Mouse (Mus musculus): ENCODE results near the gene Rab27a. TPM values are rescaled to one million over a fixed set of nuclear protein-coding genes. Genes with fewer than 3 reads are reported as not detected.

The Rab27a gene
- polyA plus RNA-seq, 1 experiment from 2014 or later, result 3.8 TPM

DNA sequence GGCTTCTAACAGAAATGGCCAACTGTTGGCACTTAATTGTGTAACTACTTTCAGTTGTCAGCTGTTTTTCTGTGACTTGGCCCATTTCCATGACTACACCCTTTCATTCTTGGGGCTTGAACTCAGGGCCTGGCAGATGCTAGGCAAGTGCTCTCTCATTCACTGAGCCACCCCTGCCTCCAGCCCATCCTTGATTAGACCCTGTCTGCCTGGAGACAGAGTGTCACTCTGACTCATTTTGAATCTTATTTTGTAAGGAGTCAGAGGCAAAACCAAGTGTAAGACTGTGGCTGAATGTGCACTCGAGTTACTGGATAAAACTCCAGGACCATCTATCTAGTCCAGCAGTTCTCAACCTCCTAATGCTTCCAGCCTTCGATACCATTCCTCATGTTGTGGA is 3.3 kb downstream of the Rab27a start:
- Histone ChIP-seq H3K9me3 (replicated peaks) (no peaks in the 10 kb centered on the region), H3K27me3 (replicated peaks) (no peaks in the 10 kb centered on the region), H3K4me3 (no peak overlapping the region), H3K36me3 (no peaks in the 10 kb centered on the region), H3K4me1 (replicated peaks) (peaks cover 4% of the 10 kb centered on the region; the same call in 1 of the 2 replicates), H3K9ac (no peak overlapping the region), H3K4me2 (no peak overlapping the region), H3K27ac (ENCODE audit: poor library complexity, severe bottlenecking) (no peak overlapping the region)
- no peak for ATAC-seq (ENCODE audit: insufficient number of reproducible peaks, low FRiP score)
- WGBS, result 76% methylated on average over 2 of the region's 2 CpGs

- Histone ChIP-seq H3K4me3 (no peak overlapping the region), H3K27ac (ENCODE audit: poor library complexity, severe bottlenecking) (no peak overlapping the region), H3K4me1 (replicated peaks) (peaks cover 4% of the 10 kb centered on the region; the same call in 1 of the 2 replicates), H3K27me3 (replicated peaks) (no peaks in the 10 kb centered on the region), H3K9me3 (replicated peaks) (no peaks in the 10 kb centered on the region), H3K36me3 (no peaks in the 10 kb centered on the region), H3K9ac (no peak overlapping the region), H3K4me2 (no peak overlapping the region)
- 12% methylated on average over 4 of the region's 4 CpGs for WGBS
- ATAC-seq (ENCODE audit: insufficient number of reproducible peaks, low FRiP score), result no peak
These were observed 4.3 kb downstream of the Rab27a start for GRCm38 (mm10) chr9:73048927-73049326.

- no peak overlapping the region for H3K9ac ChIP-seq
- H3K4me3 ChIP-seq, result no peak overlapping the region
- H3K4me2 ChIP-seq, result no peak overlapping the region
- ATAC-seq (ENCODE audit: insufficient number of reproducible peaks, low FRiP score), result no peak
- no peaks in the 10 kb centered on the region for H3K9me3 ChIP-seq (replicated peaks)
- H3K36me3 ChIP-seq, result no peaks in the 10 kb centered on the region
- no peak overlapping the region for H3K27ac ChIP-seq (ENCODE audit: poor library complexity, severe bottlenecking)
- no peaks in the 10 kb centered on the region for H3K27me3 ChIP-seq (replicated peaks)
- no peaks in the 10 kb centered on the region; the same call in 1 of the 2 replicates for H3K4me1 ChIP-seq (replicated peaks)
- 58% methylated on average over 5 of the region's 5 CpGs for WGBS
These were observed 5.2 kb downstream of the Rab27a start for GRCm38 (mm10) chr9:73049833-73050232.

- WGBS, result 59% methylated on average over 8 of the region's 8 CpGs
- Histone ChIP-seq H3K4me1 (replicated peaks) (peaks cover 5% of the 10 kb centered on the region; the same call in 1 of the 2 replicates), H3K27me3 (replicated peaks) (no peaks in the 10 kb centered on the region), H3K36me3 (no peaks in the 10 kb centered on the region), H3K4me2 (no peak overlapping the region), H3K9ac (no peak overlapping the region), H3K27ac (ENCODE audit: poor library complexity, severe bottlenecking) (no peak overlapping the region), H3K9me3 (replicated peaks) (no peaks in the 10 kb centered on the region), H3K4me3 (no peak overlapping the region)
- ATAC-seq (ENCODE audit: insufficient number of reproducible peaks, low FRiP score), result no peak
These were observed 6.0 kb downstream of the Rab27a start for GRCm38 (mm10) chr9:73050606-73051005.

DNA sequence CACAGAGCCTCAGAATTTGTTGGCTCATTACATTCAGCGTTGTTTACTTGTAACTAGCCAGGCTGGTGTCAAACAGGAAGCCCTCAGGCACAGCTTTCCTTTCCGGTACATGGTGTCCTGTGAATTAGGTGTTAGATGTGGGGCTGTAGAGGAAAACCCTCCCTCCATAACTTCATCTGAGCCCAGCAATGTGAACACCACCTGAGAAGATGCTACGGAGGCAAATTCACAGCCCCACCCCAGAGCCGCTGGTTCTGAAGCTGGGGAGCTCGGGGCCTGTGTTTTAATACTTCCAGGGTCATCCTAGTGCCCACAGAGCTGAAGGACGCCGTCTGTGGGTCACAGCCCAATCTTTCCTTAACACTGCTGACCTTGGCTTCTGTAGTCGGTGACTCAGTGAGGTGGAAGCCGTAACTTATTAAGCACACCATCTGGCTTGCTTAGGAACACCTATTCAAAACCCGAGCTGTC is 10.8 kb downstream of the Rab27a start:
- no peak for ATAC-seq (ENCODE audit: insufficient number of reproducible peaks, low FRiP score)
- 0 out of 2 replicates have a peak, but pooled peaks cover 5% of the 10 kb centered on the region for H3K4me1 ChIP-seq (replicated peaks)
- H3K27ac ChIP-seq (ENCODE audit: poor library complexity, severe bottlenecking), result no peak overlapping the region
- WGBS, result 56% methylated on average over 10 of the region's 10 CpGs
- no peak overlapping the region for H3K4me3 ChIP-seq
- no peak overlapping the region for H3K9ac ChIP-seq
- H3K36me3 ChIP-seq, result no peaks in the 10 kb centered on the region
- no peaks in the 10 kb centered on the region for H3K9me3 ChIP-seq (replicated peaks)
- H3K27me3 ChIP-seq (replicated peaks), result no peaks in the 10 kb centered on the region
- no peak overlapping the region for H3K4me2 ChIP-seq

DNA sequence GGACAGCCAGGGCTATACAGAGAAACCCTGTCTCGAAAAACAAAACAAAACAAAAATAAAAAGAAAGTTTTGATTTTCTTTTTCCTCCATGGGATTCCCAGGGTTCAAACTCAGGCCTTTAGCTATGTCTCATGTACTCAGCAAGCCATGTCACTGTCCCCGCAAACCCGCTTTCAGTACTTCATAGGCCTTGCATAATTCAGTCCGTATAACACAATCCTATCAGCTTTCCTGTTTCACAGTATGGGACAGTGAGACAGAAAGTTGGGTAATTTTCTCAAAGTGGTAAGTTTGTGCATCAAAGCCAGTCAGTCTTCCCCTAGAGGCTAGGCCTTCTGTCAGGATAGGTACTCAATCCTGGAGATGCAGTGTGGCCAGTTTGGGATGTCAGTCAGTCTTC is 14.6 kb downstream of the Rab27a start:
- ATAC-seq (ENCODE audit: insufficient number of reproducible peaks, low FRiP score), result no peak
- H3K9ac ChIP-seq, result no peak overlapping the region
- 76% methylated on average over 4 of the region's 4 CpGs for WGBS
- H3K4me3 ChIP-seq, result no peak overlapping the region
- H3K36me3 ChIP-seq, result no peaks in the 10 kb centered on the region
- H3K27ac ChIP-seq (ENCODE audit: poor library complexity, severe bottlenecking), result no peak overlapping the region
- no peaks in the 10 kb centered on the region for H3K27me3 ChIP-seq (replicated peaks)
- H3K4me1 ChIP-seq (replicated peaks), result peaks cover 15% of the 10 kb centered on the region
- no peaks in the 10 kb centered on the region for H3K9me3 ChIP-seq (replicated peaks)
- H3K4me2 ChIP-seq, result no peak overlapping the region

- H3K4me1 ChIP-seq (replicated peaks), result peaks cover 26% of the 10 kb centered on the region
- H3K9me3 ChIP-seq (replicated peaks), result no peaks in the 10 kb centered on the region
- H3K27me3 ChIP-seq (replicated peaks), result no peaks in the 10 kb centered on the region
- H3K4me2 ChIP-seq, result peak overlapping the region; percentile 58
- 21% methylated on average over 15 of the region's 15 CpGs for WGBS
- H3K27ac ChIP-seq (ENCODE audit: poor library complexity, severe bottlenecking), result no peak overlapping the region
- H3K36me3 ChIP-seq, result no peaks in the 10 kb centered on the region
- H3K4me3 ChIP-seq, result no peak overlapping the region
- H3K9ac ChIP-seq, result 0 out of 2 replicates have a peak overlapping the region, but pooled peaks have one; percentile 31
- ATAC-seq (ENCODE audit: insufficient number of reproducible peaks, low FRiP score), result no peak
These were observed 19.1 kb downstream of the Rab27a start for GRCm38 (mm10) chr9:73063621-73064290.

GRCm38 (mm10) chr9:73067086-73067485 is 22.4 kb downstream of the Rab27a start:
- no peak overlapping the region for H3K4me3 ChIP-seq
- no peak overlapping the region for H3K9ac ChIP-seq
- WGBS, result 24% methylated on average over 10 of the region's 10 CpGs
- H3K36me3 ChIP-seq, result no peaks in the 10 kb centered on the region
- H3K4me1 ChIP-seq (replicated peaks), result peaks cover 26% of the 10 kb centered on the region
- peak overlapping the region; percentile 58 for H3K4me2 ChIP-seq
- no peaks in the 10 kb centered on the region for H3K27me3 ChIP-seq (replicated peaks)
- H3K9me3 ChIP-seq (replicated peaks), result no peaks in the 10 kb centered on the region
- no peak for ATAC-seq (ENCODE audit: insufficient number of reproducible peaks, low FRiP score)
- H3K27ac ChIP-seq (ENCODE audit: poor library complexity, severe bottlenecking), result no peak overlapping the region

DNA sequence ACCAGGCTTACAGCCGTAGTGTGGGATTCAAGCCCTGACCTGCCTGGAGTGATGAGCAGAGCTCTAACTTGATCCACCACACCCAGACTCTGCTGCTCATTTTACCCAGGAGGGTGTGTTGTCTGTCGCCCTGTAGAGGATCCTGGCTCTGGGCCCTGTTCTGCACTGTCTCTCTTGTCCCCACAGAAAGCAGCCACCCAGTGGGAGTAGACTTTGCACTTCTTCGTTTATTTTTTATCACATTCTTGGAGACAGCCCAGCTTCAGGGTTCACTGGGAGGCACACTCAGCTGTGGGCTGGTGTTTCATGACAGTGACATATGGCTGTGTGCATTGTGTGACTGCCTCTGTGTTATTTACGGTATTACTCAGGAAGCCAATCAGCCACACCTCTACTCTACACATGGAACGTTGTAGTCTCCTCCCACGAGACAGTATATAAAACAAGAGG is 23.6 kb downstream of the Rab27a start:
- Histone ChIP-seq H3K36me3 (no peaks in the 10 kb centered on the region), H3K4me1 (replicated peaks) (peaks cover 24% of the 10 kb centered on the region), H3K4me3 (no peak overlapping the region), H3K27me3 (replicated peaks) (no peaks in the 10 kb centered on the region), H3K27ac (ENCODE audit: poor library complexity, severe bottlenecking) (peak overlapping the region; percentile 22; the same call in 1 of the 2 replicates), H3K4me2 (no peak overlapping the region), H3K9me3 (replicated peaks) (no peaks in the 10 kb centered on the region), H3K9ac (no peak overlapping the region)
- WGBS, result 25% methylated on average over 6 of the region's 6 CpGs
- ATAC-seq (ENCODE audit: insufficient number of reproducible peaks, low FRiP score), result peak; percentile 49; the same call in 1 of the 2 replicates

DNA sequence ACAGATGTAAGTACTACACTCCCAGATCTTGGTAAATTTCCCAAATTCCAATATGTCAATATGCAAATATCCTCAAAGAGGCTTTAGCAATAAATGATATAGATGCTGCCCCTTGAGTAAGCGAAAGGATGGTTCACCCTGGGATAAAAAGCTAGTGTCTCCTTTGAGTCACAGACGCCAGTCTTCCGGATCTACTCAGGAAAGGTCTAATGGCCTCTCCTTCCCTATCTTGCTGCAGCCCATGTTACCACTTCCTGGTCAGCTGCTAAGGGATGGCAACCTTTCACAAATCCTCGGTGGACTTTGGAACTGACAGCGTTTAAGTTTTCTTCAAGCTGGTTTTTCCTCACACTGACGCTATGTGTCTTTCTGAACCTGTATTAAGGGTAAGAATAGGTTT is 24.0 kb downstream of the Rab27a start:
- Histone ChIP-seq H3K4me3 (no peak overlapping the region), H3K9me3 (replicated peaks) (no peaks in the 10 kb centered on the region), H3K36me3 (no peaks in the 10 kb centered on the region), H3K27ac (ENCODE audit: poor library complexity, severe bottlenecking) (no peak overlapping the region), H3K4me2 (no peak overlapping the region), H3K27me3 (replicated peaks) (no peaks in the 10 kb centered on the region), H3K9ac (no peak overlapping the region), H3K4me1 (replicated peaks) (peaks cover 20% of the 10 kb centered on the region)
- WGBS, result 62% methylated on average over 6 of the region's 6 CpGs
- no peak for ATAC-seq (ENCODE audit: insufficient number of reproducible peaks, low FRiP score)

DNA sequence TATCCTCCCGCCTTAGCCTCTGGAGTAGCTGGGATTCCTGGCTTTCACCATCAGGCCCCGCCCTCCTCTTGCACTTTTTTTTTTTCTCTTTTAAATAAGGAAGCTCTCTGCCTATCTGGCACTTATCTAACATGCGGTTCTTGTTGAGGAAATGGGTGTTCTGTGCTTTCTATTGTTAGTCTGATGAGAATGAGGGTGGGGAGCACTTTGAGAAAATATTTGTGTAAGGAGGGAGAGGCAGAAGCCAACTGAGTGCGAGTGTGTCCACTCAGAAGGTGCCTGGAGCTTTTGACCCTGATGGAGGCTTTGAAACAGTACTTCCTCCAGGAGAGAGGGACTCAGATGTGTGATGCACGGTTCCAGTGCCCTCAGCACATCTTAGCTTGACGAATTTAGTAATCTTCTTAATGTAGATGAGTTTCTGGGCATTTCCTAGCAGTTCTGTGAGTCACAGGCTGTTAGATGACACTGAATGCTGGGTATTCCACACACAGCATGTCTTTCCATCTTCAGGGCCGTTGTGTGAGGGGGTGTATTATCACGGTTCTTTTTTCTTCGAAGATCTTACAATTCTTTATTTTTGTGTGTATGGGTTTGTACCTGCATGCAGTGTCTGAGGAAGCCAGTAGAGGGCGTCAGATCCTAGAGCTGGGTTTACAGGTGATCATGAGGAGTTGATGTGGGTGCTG is 26.5 kb downstream of the Rab27a start:
- ATAC-seq (ENCODE audit: insufficient number of reproducible peaks, low FRiP score), result peak; percentile 66
- H3K27ac ChIP-seq (ENCODE audit: poor library complexity, severe bottlenecking), result peak overlapping the region; percentile 49
- H3K9ac ChIP-seq, result no peak overlapping the region
- no peak overlapping the region for H3K4me2 ChIP-seq
- H3K27me3 ChIP-seq (replicated peaks), result no peaks in the 10 kb centered on the region
- H3K4me3 ChIP-seq, result no peak overlapping the region
- peaks cover 16% of the 10 kb centered on the region for H3K4me1 ChIP-seq (replicated peaks)
- WGBS, result 55% methylated on average over 10 of the region's 10 CpGs
- no peaks in the 10 kb centered on the region for H3K9me3 ChIP-seq (replicated peaks)
- no peaks in the 10 kb centered on the region for H3K36me3 ChIP-seq
